Mouse (Mus musculus): Measurements from ENCODE around the gene Atp13a2. TPM values are rescaled to one million over a fixed set of nuclear protein-coding genes. Genes with fewer than 3 reads are reported as not detected.

Gene Atp13a2
- total and polyA plus RNA-seq, 3 experiments, result 29.0 to 65.4 TPM; not detected in 1

- no peak overlapping the region for H3K9ac ChIP-seq (ENCODE audit: control insufficient read depth, low read depth, low read length, poor library complexity, severe bottlenecking)
- TF ChIP-seq SMC3 (IDR thresholded peaks at IDR 0.05; ENCODE audit: low read depth, low read length), result no peak
- no peak for TF ChIP-seq ZKSCAN1 (IDR thresholded peaks at IDR 0.05; ENCODE audit: low read depth, low read length)
- TF ChIP-seq MAX (IDR thresholded peaks at IDR 0.05; ENCODE audit: low read length), result no peak
- no peak for TF ChIP-seq KAT2A (conservative IDR thresholded peaks at IDR 0.05; ENCODE audit: low read depth, low read length)
- no peak for TF ChIP-seq JUND (IDR thresholded peaks at IDR 0.05; ENCODE audit: low read depth, low read length)
- DNase-seq (ENCODE audit: low read depth, low spot score), result no peak
Measured at GRCm38 (mm10) chr4:141053138-141053537, 66.5 kb downstream of the Atp13a2 start.

GRCm38 (mm10) chr4:141053568-141054161 is 67.0 kb downstream of the Atp13a2 start:
- TF ChIP-seq RCOR1 (IDR thresholded peaks at IDR 0.05; ENCODE audit: low read depth, low read length) (no peak), GABPA (IDR thresholded peaks at IDR 0.05; ENCODE audit: low read depth, low read length) (no peak), ZKSCAN1 (IDR thresholded peaks at IDR 0.05; ENCODE audit: low read depth, low read length) (no peak), TAL1 (IDR thresholded peaks at IDR 0.05; ENCODE audit: low read length) (no peak), BHLHE40 (IDR thresholded peaks at IDR 0.05; ENCODE audit: borderline replicate concordance, low read depth, low read length) (no peak), MEF2A (IDR thresholded peaks at IDR 0.05; ENCODE audit: extremely low read depth, insufficient replicate concordance, low read depth, low read length, poor library complexity, severe bottlenecking) (no peak), HCFC1 (IDR thresholded peaks at IDR 0.05; ENCODE audit: low read depth, low read length) (no peak), POLR2A (IDR thresholded peaks at IDR 0.05; ENCODE audit: control insufficient read depth in 1 of 2, insufficient read depth in 1 of 2, low read depth in 1 of 2, low read length in 2 of 2, poor library complexity in 1 of 2) (no peak), MAZ (IDR thresholded peaks at IDR 0.05; ENCODE audit: low read depth, low read length) (no peak), ETS1 (IDR thresholded peaks at IDR 0.05; ENCODE audit: low read depth, low read length) (no peak), POLR2AphosphoS5 (IDR thresholded peaks at IDR 0.05; ENCODE audit: borderline replicate concordance, low read depth, low read length) (no peak), MYC (IDR thresholded peaks at IDR 0.05; ENCODE audit: low read depth, low read length) (no peak), EP300 (IDR thresholded peaks at IDR 0.05; ENCODE audit: low read depth in 1 of 2, low read length in 2 of 2) (no peak)
- Histone ChIP-seq H3K27me3 (ENCODE audit: control insufficient read depth in 1 of 2, insufficient read depth in 2 of 2, low read length in 2 of 2) (no peaks in the 10 kb centered on the region), H3K36me3 (ENCODE audit: control insufficient read depth in 1 of 2, insufficient read depth in 2 of 2, low read length in 2 of 2) (no peaks in the 10 kb centered on the region), H3K79me2 (ENCODE audit: control insufficient read depth, insufficient read depth, low read length, poor library complexity) (no peaks in the 10 kb centered on the region), H3K4me3 (ENCODE audit: control insufficient read depth in 1 of 2, insufficient read depth in 1 of 2, low read depth in 2 of 2, low read length in 2 of 2) (no peak overlapping the region), H3K9ac (ENCODE audit: control insufficient read depth, low read depth, low read length, poor library complexity, severe bottlenecking) (no peak overlapping the region), H3K27ac (ENCODE audit: control insufficient read depth, low read depth, low read length) (no peak overlapping the region), H3K9me3 (replicated peaks; ENCODE audit: insufficient read depth, low read length) (no peaks in the 10 kb centered on the region), H3K4me1 (ENCODE audit: control insufficient read depth in 1 of 2, insufficient read depth in 2 of 2, low read length in 2 of 2) (no peaks in the 10 kb centered on the region)
- no peak for DNase-seq (ENCODE audit: low read depth, low spot score)

More at GRCm38 (mm10) chr4:141053138-141053537, 66.5 kb downstream of the Atp13a2 start:
- Histone ChIP-seq H3K4me3 (ENCODE audit: control insufficient read depth in 1 of 2, insufficient read depth in 1 of 2, low read depth in 2 of 2, low read length in 2 of 2) (no peak overlapping the region), H3K4me1 (ENCODE audit: control insufficient read depth in 1 of 2, insufficient read depth in 2 of 2, low read length in 2 of 2) (no peaks in the 10 kb centered on the region), H3K27ac (ENCODE audit: control insufficient read depth, low read depth, low read length) (no peak overlapping the region), H3K9me3 (replicated peaks; ENCODE audit: insufficient read depth, low read length) (no peaks in the 10 kb centered on the region), H3K36me3 (ENCODE audit: control insufficient read depth in 1 of 2, insufficient read depth in 2 of 2, low read length in 2 of 2) (no peaks in the 10 kb centered on the region), H3K27me3 (ENCODE audit: control insufficient read depth in 1 of 2, insufficient read depth in 2 of 2, low read length in 2 of 2) (no peaks in the 10 kb centered on the region), H3K79me2 (ENCODE audit: control insufficient read depth, insufficient read depth, low read length, poor library complexity) (no peaks in the 10 kb centered on the region)

Other genes with a start within 250 kb of the Atp13a2 start
- gene Padi6, start 244.2 kb upstream of the Atp13a2 start, total RNA-seq (2012; rRNA removed), result not detected in 2 replicates
- not detected for gene Padi6, start 244.2 kb upstream of the Atp13a2 start, polyA plus RNA-seq (2012; ENCODE audit: insufficient read depth in 1 of 2, insufficient read length in 2 of 2, low read depth in 1 of 2, low replicate concordance in 2 of 2, missing spikeins in 1 of 2)
- gene Padi4, start 212.6 kb upstream of the Atp13a2 start, total RNA-seq (2012; rRNA removed), result not detected in 2 replicates
- not detected for gene Padi4, start 212.6 kb upstream of the Atp13a2 start, polyA plus RNA-seq (2012; ENCODE audit: insufficient read depth in 1 of 2, insufficient read length in 2 of 2, low read depth in 1 of 2, low replicate concordance in 2 of 2, missing spikeins in 1 of 2)
- gene Padi3, start 176.2 kb upstream of the Atp13a2 start, total RNA-seq (2012; rRNA removed), result 75.9 and 106 TPM in 2 replicates
- gene Padi3, start 176.2 kb upstream of the Atp13a2 start, polyA plus RNA-seq (2012; ENCODE audit: insufficient read depth in 1 of 2, insufficient read length in 2 of 2, low read depth in 1 of 2, low replicate concordance in 2 of 2, missing spikeins in 1 of 2), result 10 to 100 TPM in 1 of 2 experiments, not detected in 1; 73.1 TPM
- gene Padi1, start 141.1 kb upstream of the Atp13a2 start, total RNA-seq (2012; rRNA removed), result 0.26 and 0.31 TPM in 2 replicates
- under 1 TPM in 1 of 2 experiments, not detected in 1; 0.40 TPM for gene Padi1, start 141.1 kb upstream of the Atp13a2 start, polyA plus RNA-seq (2012; ENCODE audit: insufficient read depth in 1 of 2, insufficient read length in 2 of 2, low read depth in 1 of 2, low replicate concordance in 2 of 2, missing spikeins in 1 of 2)
- 0.07 and 0.27 TPM in 2 replicates for gene Padi2, start 80.5 kb upstream of the Atp13a2 start, total RNA-seq (2012; rRNA removed)
- gene Padi2, start 80.5 kb upstream of the Atp13a2 start, polyA plus RNA-seq (2012; ENCODE audit: insufficient read depth in 1 of 2, insufficient read length in 2 of 2, low read depth in 1 of 2, low replicate concordance in 2 of 2, missing spikeins in 1 of 2), result under 1 TPM in 1 of 2 experiments, not detected in 1; 0.07 TPM
- gene Sdhb, start 25.7 kb upstream of the Atp13a2 start, total RNA-seq (2012; rRNA removed), result 271 and 292 TPM in 2 replicates
- gene Sdhb, start 25.7 kb upstream of the Atp13a2 start, polyA plus RNA-seq (2012; ENCODE audit: insufficient read depth in 1 of 2, insufficient read length in 2 of 2, low read depth in 1 of 2, low replicate concordance in 2 of 2, missing spikeins in 1 of 2), result 100 to 1,000 TPM; 342 to 414 TPM
- not detected in 2 replicates for gene Mfap2, start 23.5 kb downstream of the Atp13a2 start, total RNA-seq (2012; rRNA removed)
- not detected for gene Mfap2, start 23.5 kb downstream of the Atp13a2 start, polyA plus RNA-seq (2012; ENCODE audit: insufficient read depth in 1 of 2, insufficient read length in 2 of 2, low read depth in 1 of 2, low replicate concordance in 2 of 2, missing spikeins in 1 of 2)
- gene Crocc, start 73.7 kb downstream of the Atp13a2 start, total RNA-seq (2012; rRNA removed), result 0.77 and 0.92 TPM in 2 replicates
- gene Crocc, start 73.7 kb downstream of the Atp13a2 start, polyA plus RNA-seq (2012; ENCODE audit: insufficient read depth in 1 of 2, insufficient read length in 2 of 2, low read depth in 1 of 2, low replicate concordance in 2 of 2, missing spikeins in 1 of 2), result 1 to 10 TPM in 1 of 2 experiments, not detected in 1; 3.6 TPM
- 45.1 and 57.4 TPM in 2 replicates for gene Necap2, start 91.5 kb downstream of the Atp13a2 start, total RNA-seq (2012; rRNA removed)
- 10 to 100 TPM in 1 of 2 experiments, not detected in 1; 75.6 TPM for gene Necap2, start 91.5 kb downstream of the Atp13a2 start, polyA plus RNA-seq (2012; ENCODE audit: insufficient read depth in 1 of 2, insufficient read length in 2 of 2, low read depth in 1 of 2, low replicate concordance in 2 of 2, missing spikeins in 1 of 2)
- not detected in 2 replicates for gene Spata21, start 101.5 kb downstream of the Atp13a2 start, total RNA-seq (2012; rRNA removed)
- gene Spata21, start 101.5 kb downstream of the Atp13a2 start, polyA plus RNA-seq (2012; ENCODE audit: insufficient read depth in 1 of 2, insufficient read length in 2 of 2, low read depth in 1 of 2, low replicate concordance in 2 of 2, missing spikeins in 1 of 2), result not detected
- 63.0 and 64.4 TPM in 2 replicates for gene Szrd1, start 152.9 kb downstream of the Atp13a2 start, total RNA-seq (2012; rRNA removed)
- gene Szrd1, start 152.9 kb downstream of the Atp13a2 start, polyA plus RNA-seq (2012; ENCODE audit: insufficient read depth in 1 of 2, insufficient read length in 2 of 2, low read depth in 1 of 2, low replicate concordance in 2 of 2, missing spikeins in 1 of 2), result 100 to 1,000 TPM in 1 of 2 experiments, not detected in 1; 137 TPM
- 10.1 and 11.2 TPM in 2 replicates for gene Fbxo42, start 161.0 kb downstream of the Atp13a2 start, total RNA-seq (2012; rRNA removed)
- 100 to 1,000 TPM in 1 of 2 experiments, 10 to 100 TPM in 1; 23.1 to 260 TPM for gene Fbxo42, start 161.0 kb downstream of the Atp13a2 start, polyA plus RNA-seq (2012; ENCODE audit: insufficient read depth in 1 of 2, insufficient read length in 2 of 2, low read depth in 1 of 2, low replicate concordance in 2 of 2, missing spikeins in 1 of 2)
- 3.7 and 5.8 TPM in 2 replicates for gene Rsg1, start 227.1 kb downstream of the Atp13a2 start, total RNA-seq (2012; rRNA removed)
- gene Rsg1, start 227.1 kb downstream of the Atp13a2 start, polyA plus RNA-seq (2012; ENCODE audit: insufficient read depth in 1 of 2, insufficient read length in 2 of 2, low read depth in 1 of 2, low replicate concordance in 2 of 2, missing spikeins in 1 of 2), result 1 to 10 TPM in 1 of 2 experiments, not detected in 1; 4.8 TPM

Data from MEL (cell line).